Mouse (Mus musculus): ENCODE results near the gene Jph3.

Jph3 gene

DNA sequence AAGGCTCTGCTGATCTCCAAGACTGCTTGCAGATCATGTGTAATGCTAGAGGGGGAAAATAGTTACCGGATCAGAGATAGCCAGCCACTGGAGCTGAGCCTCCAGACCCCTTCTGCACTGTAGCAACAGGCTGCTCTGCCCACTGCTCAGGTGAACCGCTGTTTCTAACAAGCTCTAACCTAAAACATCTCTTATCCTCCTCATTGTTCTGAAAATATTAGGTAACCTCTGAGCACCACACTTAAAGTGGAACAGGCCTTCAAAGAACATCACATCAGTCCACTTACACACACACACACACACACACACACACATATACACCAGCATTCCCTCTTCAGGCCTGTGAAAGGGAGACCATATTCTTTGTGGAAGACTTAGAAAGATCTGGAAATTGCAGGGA, 102.6 kb downstream of the Jph3 start:
- no peak for DNase-seq (ENCODE audit: low spot score)

GRCm38 (mm10) chr8:121832503-121832902, 103.1 kb downstream of the Jph3 start:
- peak; percentile 91 for DNase-seq (ENCODE audit: low spot score)

- peak; percentile 94 for DNase-seq (ENCODE audit: low spot score)
These were observed 111.8 kb downstream of the Jph3 start for GRCm38 (mm10) chr8:121841242-121841641.

GRCm38 (mm10) chr8:121842064-121842955, 112.9 kb downstream of the Jph3 start:
- DNase-seq (ENCODE audit: low spot score), result no peak

DNA sequence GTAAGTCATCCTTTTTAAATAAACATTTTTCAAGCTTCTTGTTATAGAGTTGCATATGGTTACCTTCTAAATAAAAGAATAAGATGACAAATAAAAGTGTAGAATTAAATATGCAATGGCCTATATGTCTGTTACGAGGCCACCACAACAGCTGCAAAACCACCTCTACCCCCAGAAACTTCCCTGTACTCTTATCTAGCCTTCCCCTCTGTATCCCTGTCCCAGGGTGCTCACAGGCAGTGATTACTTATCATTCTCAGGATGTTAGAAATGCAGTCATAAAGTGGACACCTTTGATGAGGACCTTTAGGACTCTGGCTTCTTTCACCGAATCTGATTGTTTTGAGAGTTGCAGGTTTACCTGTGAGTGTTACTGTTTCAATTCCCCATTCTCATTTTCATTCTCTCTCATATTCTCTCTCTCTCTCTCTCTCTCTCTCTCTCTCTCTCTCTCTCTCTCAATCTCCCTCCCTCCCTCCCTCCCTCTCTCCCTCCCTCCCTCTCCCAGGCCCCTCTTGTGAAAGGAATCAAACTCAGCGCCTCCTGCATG, 113.8 kb downstream of the Jph3 start:
- DNase-seq (ENCODE audit: low spot score), result no peak
